Mouse (Mus musculus) hindbrain, embryonic 14.5 days (tissue): ENCODE measurements around the gene Tlr2. TPM values are rescaled to one million over a fixed set of nuclear protein-coding genes. Genes with fewer than 3 reads are reported as not detected.

Source experiments
- ATAC-seq: fragments of 200-750 bp; cut with Nextera tagmentation; 2 replicates; pipeline ENCODE4 v1.8.0; 2017; ENCODE audit warnings: moderate number of reproducible peaks, mild to moderate bottlenecking, moderate TSS enrichment, moderate library complexity; ENCODE audit not compliant: low FRiP score
- DNase-seq: peaks from one replicate; pipeline ENCODE4 v3.0.0-alpha.2; 2015; ENCODE audit warnings: low spot score
- H3K27ac ChIP-seq: fragments of 300-500 bp; sonication (generic); 2 replicates; pipeline ENCODE4 v1.5.1; 2014; ENCODE audit warnings: mild to moderate bottlenecking, moderate library complexity
- H3K27me3 ChIP-seq: fragments of 300-500 bp; sonication (generic); 2 replicates; pipeline ENCODE4 v1.6.1; 2014; ENCODE audit warnings: mild to moderate bottlenecking, low read length, mixed read lengths; ENCODE audit not compliant: control insufficient read depth, insufficient read depth
- H3K36me3 ChIP-seq: fragments of 300-500 bp; sonication (generic); replicated peaks from 2 replicates; pipeline ENCODE4 v1.6.1; 2014; ENCODE audit not compliant: control insufficient read depth, insufficient read depth
- H3K4me1 ChIP-seq: fragments of 300-500 bp; sonication (generic); replicated peaks from 2 replicates; pipeline ENCODE4 v1.6.1; 2014; ENCODE audit warnings: antibody characterized with exemption, low read length, mixed read lengths; ENCODE audit not compliant: control insufficient read depth, insufficient read depth
- H3K4me2 ChIP-seq: fragments of 300-500 bp; sonication (generic); replicated peaks from 2 replicates; pipeline ENCODE4 v1.6.1; 2014; ENCODE audit warnings: mild to moderate bottlenecking, moderate library complexity
- H3K4me3 ChIP-seq: fragments of 300-500 bp; sonication (generic); replicated peaks from 2 replicates; pipeline ENCODE4 v1.5.1; 2014; ENCODE audit warnings: mild to moderate bottlenecking, low read length
- H3K9ac ChIP-seq: fragments of 300-500 bp; sonication (generic); 2 replicates; pipeline ENCODE4 v1.6.1; 2014
- H3K9me3 ChIP-seq: fragments of 300-500 bp; sonication (generic); 2 replicates; pipeline ENCODE4 v1.6.1; 2016; ENCODE audit warnings: low read length; ENCODE audit not compliant: control insufficient read depth
- WGBS: fragments of 180-500 bp; shearing (Covaris S2); extraction: QIAGEN DNeasy Blood & Tissue Kit; methylation state at CpG from one replicate; pipeline ENCODE4 v1.1.7; 2014; 5-methylcytosine and 5-hydroxymethylcytosine counted together
- polyA plus RNA-seq: library from polyadenylated mRNA; unstranded; fragments of >200 nt; fragmentation: Nextera tagmentation; extraction: Ambion mirVana; gene quantifications from 2 replicates; pipeline ENCODE4 v1.2.1, GENCODE M21; 2014

Tlr2 gene
- polyA plus RNA-seq, 1 experiment from 2014 or later: 1.2 TPM

DNA sequence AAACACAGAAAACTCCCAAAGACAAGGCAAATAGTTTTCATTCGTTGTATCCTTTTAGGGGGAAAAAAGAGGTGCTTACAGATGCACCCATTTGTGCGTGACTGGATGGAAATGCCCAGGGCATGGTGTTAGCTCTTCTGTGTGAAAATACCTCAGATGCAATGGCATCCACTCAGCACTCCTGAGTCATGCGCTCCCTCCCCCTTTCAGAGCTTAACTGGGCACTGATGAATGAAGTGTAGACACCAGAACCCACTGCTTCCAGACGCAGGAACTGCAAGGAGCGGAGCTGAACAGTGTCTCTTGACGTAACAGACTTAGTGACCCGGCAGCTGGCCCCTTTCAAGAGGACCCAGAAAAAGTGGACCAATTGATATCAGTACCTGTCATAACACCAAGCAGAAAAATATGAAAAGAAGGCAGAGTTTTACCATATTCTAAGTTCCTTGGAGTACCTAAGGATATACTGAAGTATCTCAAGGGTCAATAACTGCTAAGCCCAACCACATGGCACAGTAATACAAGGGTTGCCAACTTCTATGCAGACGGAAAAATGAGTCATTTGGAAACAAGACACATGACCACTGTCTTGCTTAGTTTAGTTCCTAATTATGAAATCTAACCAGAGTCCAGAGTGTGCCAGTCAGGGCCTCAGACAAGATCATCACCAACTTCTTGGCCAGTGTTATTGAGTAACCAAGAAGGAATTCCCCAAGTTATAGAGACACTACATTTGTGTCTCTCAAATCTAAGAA, 3.4 kb upstream of the Tlr2 start:
- ATAC-seq: no peak
- Histone ChIP-seq H3K4me1 (peaks cover 6% of the 10 kb centered on the region), H3K9ac (no peak overlapping the region), H3K4me2 (no peak overlapping the region), H3K36me3 (no peaks in the 10 kb centered on the region), H3K27ac (no peak overlapping the region), H3K9me3 (no peaks in the 10 kb centered on the region), H3K4me3 (no peak overlapping the region), H3K27me3 (peaks cover 8% of the 10 kb centered on the region; the same call in 1 of the 2 replicates)
- 77% methylated on average over 8 of the region's 8 CpGs for WGBS
- DNase-seq: no peak

DNA sequence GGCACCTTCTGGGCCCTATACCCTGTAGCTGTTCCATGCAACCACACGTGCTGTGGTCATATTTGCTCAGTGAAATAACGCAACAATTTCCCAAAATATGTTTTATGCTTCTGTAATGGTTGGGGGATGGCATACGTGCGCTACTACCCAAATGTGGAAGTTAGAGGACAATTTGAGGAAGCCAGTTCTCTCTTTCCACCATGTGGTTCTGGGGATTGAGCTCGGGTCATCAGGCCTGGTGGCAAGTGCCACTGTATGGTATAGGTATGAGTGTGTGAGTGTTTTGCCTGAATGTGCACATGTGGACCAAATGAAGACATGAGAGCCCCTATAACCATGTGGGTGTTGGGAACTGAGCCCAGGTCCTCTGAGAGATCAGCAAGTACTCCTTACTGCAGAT, 2.1 kb downstream of the Tlr2 start:
- no peak for ATAC-seq
- DNase-seq: no peak
- WGBS: 96% methylated on average over 5 of the region's 5 CpGs

DNA sequence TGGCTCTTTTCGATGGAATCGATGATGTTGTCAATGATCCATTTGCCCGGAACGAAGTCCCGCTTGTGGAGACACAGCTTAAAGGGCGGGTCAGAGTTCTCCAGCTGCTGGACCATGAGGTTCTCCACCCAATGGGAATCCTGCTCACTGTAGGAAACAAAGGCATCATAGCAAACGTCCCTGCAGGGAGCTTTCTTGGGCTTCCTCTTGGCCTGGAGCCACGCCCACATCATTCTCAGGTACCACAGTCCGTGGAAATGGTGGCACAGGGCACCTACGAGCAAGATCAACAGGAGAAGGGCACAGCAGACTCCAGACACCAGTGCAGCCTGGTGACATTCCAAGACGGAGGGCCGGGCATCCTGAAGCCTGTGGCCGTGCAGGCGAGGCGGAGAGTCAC, 4.9 kb downstream of the Tlr2 start:
- WGBS: 86% methylated on average over 15 of the region's 15 CpGs
- H3K36me3 ChIP-seq: no peaks in the 10 kb centered on the region
- H3K9me3 ChIP-seq: no peaks in the 10 kb centered on the region
- no peak for ATAC-seq
- peaks cover 9% of the 10 kb centered on the region; the same call in 1 of the 2 replicates for H3K27me3 ChIP-seq
- no peak overlapping the region for H3K4me3 ChIP-seq
- H3K4me1 ChIP-seq: peaks cover 6% of the 10 kb centered on the region
- no peak overlapping the region for H3K27ac ChIP-seq
- DNase-seq: no peak
- no peak overlapping the region for H3K9ac ChIP-seq
- no peak overlapping the region for H3K4me2 ChIP-seq

More for the DNA sequence above, 2.1 kb downstream of the Tlr2 start:
- Histone ChIP-seq H3K27me3 (peaks cover 9% of the 10 kb centered on the region; the same call in 1 of the 2 replicates), H3K4me2 (no peak overlapping the region), H3K36me3 (no peaks in the 10 kb centered on the region), H3K27ac (no peak overlapping the region), H3K9ac (no peak overlapping the region), H3K4me3 (no peak overlapping the region), H3K9me3 (no peaks in the 10 kb centered on the region), H3K4me1 (peaks cover 6% of the 10 kb centered on the region)

DNA sequence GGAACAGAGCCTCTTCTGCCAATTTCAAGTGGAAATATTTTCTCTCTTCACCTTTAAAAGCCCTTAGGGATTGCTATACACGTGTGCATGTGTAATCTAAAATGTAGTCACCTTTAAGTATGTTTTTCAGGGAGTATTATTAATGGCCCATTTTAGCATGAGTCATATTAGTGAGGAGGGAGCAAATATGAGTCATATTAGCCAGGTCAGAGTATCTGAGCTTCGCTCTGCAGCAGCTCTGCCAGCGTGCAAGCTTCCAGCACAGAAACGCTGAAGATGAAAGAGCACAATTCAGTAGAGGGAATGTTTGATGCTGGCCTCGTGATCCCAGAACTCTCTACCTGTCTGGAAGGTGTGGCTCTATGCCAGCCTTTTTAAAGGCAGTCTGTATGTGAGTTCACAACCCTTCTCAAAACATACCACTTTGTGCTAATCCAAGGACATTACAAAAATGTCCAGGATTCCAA, 13.4 kb downstream of the Tlr2 start:
- no peak overlapping the region for H3K27ac ChIP-seq
- H3K9ac ChIP-seq: no peak overlapping the region
- H3K4me2 ChIP-seq: no peak overlapping the region
- no peak overlapping the region for H3K4me3 ChIP-seq
- H3K4me1 ChIP-seq: no peaks in the 10 kb centered on the region
- ATAC-seq (no peak), DNase-seq (no peak)
- 71% methylated on average over 5 of the region's 5 CpGs for WGBS
- no peaks in the 10 kb centered on the region for H3K27me3 ChIP-seq
- H3K36me3 ChIP-seq: no peaks in the 10 kb centered on the region
- no peaks in the 10 kb centered on the region for H3K9me3 ChIP-seq

DNA sequence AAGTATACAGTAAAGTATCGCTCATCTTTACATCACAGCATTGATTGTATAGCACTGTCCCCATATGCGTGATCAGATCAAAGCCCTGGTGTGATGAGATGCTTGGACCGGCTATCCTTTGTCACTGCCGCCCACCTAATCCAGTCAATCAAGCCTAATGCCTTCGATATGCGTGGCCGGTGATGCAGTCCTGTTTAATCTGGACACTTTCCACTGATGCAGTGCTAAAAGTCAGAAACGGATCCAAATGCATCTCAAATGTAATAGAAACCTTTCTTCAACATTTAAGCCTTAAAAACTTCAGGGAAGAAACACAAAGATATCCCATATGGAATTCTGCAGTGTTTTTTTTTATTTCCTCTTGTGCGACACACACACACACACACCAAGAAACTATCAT, 13.9 kb downstream of the Tlr2 start:
- no peak overlapping the region for H3K9ac ChIP-seq
- H3K9me3 ChIP-seq: no peaks in the 10 kb centered on the region
- no peak overlapping the region for H3K27ac ChIP-seq
- no peak for DNase-seq
- H3K27me3 ChIP-seq: no peaks in the 10 kb centered on the region
- H3K36me3 ChIP-seq: no peaks in the 10 kb centered on the region
- no peak overlapping the region for H3K4me3 ChIP-seq
- no peaks in the 10 kb centered on the region for H3K4me1 ChIP-seq
- no peak overlapping the region for H3K4me2 ChIP-seq
- WGBS: 86% methylated on average over 9 of the region's 9 CpGs
- ATAC-seq: no peak

DNA sequence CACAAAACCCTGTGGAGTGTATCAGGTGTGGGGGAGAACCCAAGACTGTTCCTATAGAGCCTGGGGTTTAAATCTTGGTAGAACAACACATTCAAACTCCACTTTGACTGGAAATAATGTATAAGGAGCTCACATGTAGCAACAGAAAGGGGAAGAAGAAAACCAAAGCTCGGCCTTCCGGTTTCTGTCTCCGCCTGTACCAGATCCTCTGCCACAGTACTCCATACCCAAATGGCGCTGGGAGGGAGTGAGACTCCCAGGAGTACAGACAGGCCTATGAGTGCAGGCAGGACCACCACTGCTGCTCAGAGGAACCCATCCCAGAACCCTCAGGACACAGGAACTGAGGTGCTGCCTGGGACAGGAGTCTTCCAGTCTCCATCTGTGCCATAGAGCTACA, 17.8 kb downstream of the Tlr2 start:
- 88% methylated on average over 4 of the region's 4 CpGs for WGBS
- Histone ChIP-seq H3K9ac (no peak overlapping the region), H3K36me3 (no peaks in the 10 kb centered on the region), H3K4me2 (no peak overlapping the region), H3K27me3 (no peaks in the 10 kb centered on the region), H3K9me3 (no peaks in the 10 kb centered on the region), H3K4me3 (no peak overlapping the region), H3K4me1 (no peaks in the 10 kb centered on the region), H3K27ac (no peak overlapping the region)
- ATAC-seq (no peak), DNase-seq (no peak)

DNA sequence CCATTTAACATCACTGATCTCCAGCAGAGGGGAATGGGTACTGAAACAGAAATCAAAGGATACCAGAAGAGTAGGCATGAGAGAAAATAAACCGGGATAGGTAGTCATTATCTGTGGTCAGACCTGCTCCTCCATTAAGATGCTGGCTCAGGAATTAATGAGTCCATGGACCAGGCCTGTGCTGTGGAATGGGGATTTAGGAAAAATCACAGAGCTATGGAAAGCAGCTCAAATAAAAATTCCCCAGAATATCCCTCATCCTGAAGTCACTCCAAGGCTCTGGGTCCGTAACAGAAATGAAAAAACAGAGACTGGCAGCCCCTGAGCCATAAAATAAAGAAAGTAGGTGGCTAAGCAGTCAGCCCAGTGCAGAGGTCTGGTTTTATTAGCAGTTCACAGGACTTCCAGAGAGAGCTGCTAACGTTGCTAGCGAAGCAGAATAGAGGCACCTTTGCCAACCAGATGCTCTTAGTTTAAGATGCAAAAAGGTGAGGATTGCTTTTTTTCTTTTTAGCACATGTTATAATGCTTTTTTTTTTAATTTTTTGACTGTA, 25.1 kb downstream of the Tlr2 start:
- no peak for ATAC-seq
- WGBS: 85% methylated on average over 4 of the region's 4 CpGs

DNA sequence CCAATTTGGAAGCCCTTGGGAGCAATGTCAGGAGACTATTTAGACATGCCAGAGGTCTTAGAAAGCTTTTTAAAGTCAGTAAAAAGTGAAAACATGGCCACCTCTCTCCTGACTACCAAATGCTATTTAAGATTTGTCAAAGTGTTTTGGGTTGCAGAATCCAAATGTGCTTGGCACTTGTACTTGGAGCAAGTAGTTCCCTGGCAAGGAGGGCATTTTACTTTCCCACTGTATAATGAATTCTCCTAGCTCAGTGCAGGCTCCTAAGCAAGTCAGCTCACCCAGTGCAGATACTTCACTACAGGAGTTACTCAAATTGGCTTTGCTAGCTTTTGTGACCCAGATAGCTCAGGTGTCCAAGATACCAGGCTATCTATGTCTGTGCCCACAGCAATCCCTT, 28.7 kb downstream of the Tlr2 start:
- Histone ChIP-seq H3K36me3 (no peaks in the 10 kb centered on the region), H3K27ac (no peak overlapping the region), H3K4me2 (no peak overlapping the region), H3K4me3 (no peak overlapping the region), H3K9me3 (no peaks in the 10 kb centered on the region), H3K4me1 (no peaks in the 10 kb centered on the region), H3K27me3 (no peaks in the 10 kb centered on the region), H3K9ac (no peak overlapping the region)
- ATAC-seq (no peak), DNase-seq (no peak)

More for the DNA sequence above, 25.1 kb downstream of the Tlr2 start:
- Histone ChIP-seq H3K9ac (no peak overlapping the region), H3K4me2 (no peak overlapping the region), H3K9me3 (no peaks in the 10 kb centered on the region), H3K4me3 (no peak overlapping the region), H3K27me3 (no peaks in the 10 kb centered on the region), H3K36me3 (no peaks in the 10 kb centered on the region), H3K27ac (no peak overlapping the region), H3K4me1 (no peaks in the 10 kb centered on the region)
- no peak for DNase-seq

DNA sequence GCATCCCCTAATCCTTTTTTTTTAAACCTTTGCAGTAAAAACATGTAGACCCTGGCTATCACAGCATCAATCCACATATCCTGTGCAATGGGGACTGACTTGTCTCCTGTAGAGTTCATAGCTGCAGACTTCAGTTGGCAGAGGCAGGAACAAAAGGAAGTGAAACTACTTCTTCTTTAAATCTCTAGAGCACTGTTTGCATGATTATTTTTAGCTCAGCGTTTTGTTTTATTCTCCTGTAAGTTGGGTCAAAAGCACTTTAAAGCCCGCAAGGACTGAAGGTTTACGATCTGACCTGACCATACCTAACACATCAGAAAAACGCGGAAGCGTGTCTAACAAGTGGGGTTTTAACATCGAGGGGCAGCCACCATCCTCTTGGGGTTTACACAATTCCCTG, 29.6 kb downstream of the Tlr2 start:
- no peak for ATAC-seq
- 80% methylated on average over 7 of the region's 7 CpGs for WGBS
- H3K9me3 ChIP-seq: no peaks in the 10 kb centered on the region

More for the DNA sequence above, 29.6 kb downstream of the Tlr2 start:
- H3K4me3 ChIP-seq: no peak overlapping the region
- no peaks in the 10 kb centered on the region for H3K4me1 ChIP-seq
- H3K36me3 ChIP-seq: no peaks in the 10 kb centered on the region
- H3K9ac ChIP-seq: no peak overlapping the region
- no peak overlapping the region for H3K27ac ChIP-seq
- H3K27me3 ChIP-seq: no peaks in the 10 kb centered on the region
- DNase-seq: no peak
- H3K4me2 ChIP-seq: no peak overlapping the region
